Mouse (Mus musculus): ENCODE data around the gene Mgat5b.

Gene Mgat5b

GRCm38 (mm10) chr11:117035661-117036336 lies 117.1 kb downstream of the Mgat5b start:
- no peak for DNase-seq
